Mouse (Mus musculus): Measurements from ENCODE around the gene Pigm. TPM values are rescaled to one million over a fixed set of nuclear protein-coding genes. Genes with fewer than 3 reads are reported as not detected.

Gene Pigm
- polyA plus RNA-seq, 1 experiment = 12.9 TPM

DNA sequence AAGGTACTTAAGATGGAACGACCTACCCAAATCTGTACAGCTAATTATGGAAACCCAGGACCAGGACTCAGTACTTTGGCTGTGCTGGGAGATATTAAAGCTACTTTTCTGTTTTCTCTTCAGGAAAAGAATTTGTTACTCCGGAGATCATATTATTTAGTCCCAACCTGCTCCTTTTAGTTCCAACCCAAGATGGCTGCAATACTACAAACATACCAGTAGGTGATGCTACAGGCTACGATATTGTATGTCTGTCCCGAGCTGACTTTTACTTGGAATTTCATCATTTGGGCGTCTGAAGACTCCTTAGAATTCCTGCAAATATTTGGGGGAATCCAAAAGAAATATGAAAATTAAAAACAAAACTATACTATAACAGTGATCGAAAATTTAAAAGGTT lies 32.6 kb downstream of the Pigm start:
- peak overlapping the region; percentile 94 for H3K27ac ChIP-seq (ENCODE audit: insufficient read depth, low read length)
- no peak overlapping the region for H3K4me3 ChIP-seq (ENCODE audit: insufficient read depth, low read length)
- no peak for TF ChIP-seq CTCF (IDR thresholded peaks at IDR 0.05; ENCODE audit: borderline replicate concordance, insufficient read depth, low read length)
- TF ChIP-seq POLR2A (IDR thresholded peaks at IDR 0.05; ENCODE audit: low read depth, low read length) = no peak
- H3K4me1 ChIP-seq (ENCODE audit: control insufficient read depth, insufficient read depth, low read length) = peaks cover 6% of the 10 kb centered on the region; the same call in 1 of the 2 replicates

DNA sequence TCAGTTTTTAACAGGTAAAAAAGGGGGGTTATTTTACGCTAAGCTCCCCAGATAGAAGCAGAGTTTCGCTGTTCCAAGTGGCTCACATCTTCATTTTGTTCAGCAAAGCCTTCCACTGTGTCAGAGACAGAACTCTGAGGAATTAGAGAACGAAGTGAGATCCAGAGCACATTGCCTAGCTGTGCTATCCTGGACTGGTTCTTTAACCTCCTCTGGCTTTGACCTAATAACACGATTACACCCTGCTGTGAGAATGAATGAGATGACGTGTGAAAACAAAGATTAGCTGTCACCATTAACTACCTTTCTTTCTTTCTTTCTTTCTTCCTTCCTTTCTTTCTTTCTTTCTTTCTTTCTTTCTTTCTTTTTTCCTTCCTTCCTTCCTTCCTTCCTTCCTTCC lies 33.1 kb downstream of the Pigm start:
- TF ChIP-seq POLR2A (IDR thresholded peaks at IDR 0.05; ENCODE audit: low read depth, low read length) (0 out of 2 replicates have a peak, but pooled peaks have one; percentile 24), CTCF (IDR thresholded peaks at IDR 0.05; ENCODE audit: borderline replicate concordance, insufficient read depth, low read length) (no peak)
- Histone ChIP-seq H3K4me3 (ENCODE audit: insufficient read depth, low read length) (no peak overlapping the region; the same call in 1 of the 2 replicates), H3K27ac (ENCODE audit: insufficient read depth, low read length) (peak overlapping the region; percentile 94), H3K4me1 (ENCODE audit: control insufficient read depth, insufficient read depth, low read length) (peaks cover 6% of the 10 kb centered on the region; the same call in 1 of the 2 replicates)

DNA sequence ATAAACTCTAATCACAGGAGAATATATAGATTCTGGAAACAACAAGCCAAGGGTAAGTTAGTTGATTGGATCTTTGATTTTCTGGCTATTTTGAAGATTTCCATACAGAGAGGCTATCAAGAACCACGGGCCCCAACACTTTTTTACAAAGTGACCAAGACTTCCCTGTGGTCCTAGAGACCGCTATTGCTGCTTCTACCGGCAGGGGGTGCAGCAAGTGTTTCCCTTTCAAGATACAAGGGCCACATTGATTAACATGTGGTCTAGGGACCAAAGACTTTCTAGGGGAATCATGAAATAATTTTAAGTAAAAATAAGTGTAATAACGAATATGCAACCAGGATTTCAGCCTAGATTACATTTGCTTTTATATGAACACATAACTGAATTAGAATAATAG lies 34.5 kb downstream of the Pigm start:
- Histone ChIP-seq H3K27ac (ENCODE audit: insufficient read depth, low read length) (peak overlapping the region; percentile 42; the same call in 1 of the 2 replicates), H3K4me1 (ENCODE audit: control insufficient read depth, insufficient read depth, low read length) (peaks cover 6% of the 10 kb centered on the region; the same call in 1 of the 2 replicates), H3K4me3 (ENCODE audit: insufficient read depth, low read length) (no peak overlapping the region)
- TF ChIP-seq CTCF (IDR thresholded peaks at IDR 0.05; ENCODE audit: borderline replicate concordance, insufficient read depth, low read length) (no peak; the same call in 1 of the 2 replicates), POLR2A (IDR thresholded peaks at IDR 0.05; ENCODE audit: low read depth, low read length) (no peak)

DNA sequence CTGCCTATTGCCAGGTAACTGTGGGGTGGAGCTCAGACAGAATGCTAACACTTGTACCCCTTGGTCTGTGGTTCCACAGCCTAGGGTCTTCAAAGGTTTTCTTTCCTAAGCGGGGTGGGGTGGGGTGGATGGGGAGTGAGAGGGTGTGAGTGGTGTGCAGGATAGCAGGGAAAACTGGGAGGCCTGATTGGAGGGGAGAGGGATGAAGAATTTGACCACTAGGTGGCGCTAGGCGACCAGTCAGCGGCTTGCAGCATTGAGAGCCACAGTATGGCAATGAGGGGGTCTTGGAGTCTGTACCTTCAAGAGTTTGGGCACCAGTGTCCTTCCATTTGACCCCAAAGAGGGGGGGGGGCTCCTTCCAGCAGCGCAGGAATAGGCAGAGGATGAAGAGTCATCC lies 35.9 kb downstream of the Pigm start:
- peak; percentile 95 for TF ChIP-seq CTCF (IDR thresholded peaks at IDR 0.05; ENCODE audit: borderline replicate concordance, insufficient read depth, low read length)
- no peak for TF ChIP-seq POLR2A (IDR thresholded peaks at IDR 0.05; ENCODE audit: low read depth, low read length)
- H3K27ac ChIP-seq (ENCODE audit: insufficient read depth, low read length) = no peak overlapping the region

DNA sequence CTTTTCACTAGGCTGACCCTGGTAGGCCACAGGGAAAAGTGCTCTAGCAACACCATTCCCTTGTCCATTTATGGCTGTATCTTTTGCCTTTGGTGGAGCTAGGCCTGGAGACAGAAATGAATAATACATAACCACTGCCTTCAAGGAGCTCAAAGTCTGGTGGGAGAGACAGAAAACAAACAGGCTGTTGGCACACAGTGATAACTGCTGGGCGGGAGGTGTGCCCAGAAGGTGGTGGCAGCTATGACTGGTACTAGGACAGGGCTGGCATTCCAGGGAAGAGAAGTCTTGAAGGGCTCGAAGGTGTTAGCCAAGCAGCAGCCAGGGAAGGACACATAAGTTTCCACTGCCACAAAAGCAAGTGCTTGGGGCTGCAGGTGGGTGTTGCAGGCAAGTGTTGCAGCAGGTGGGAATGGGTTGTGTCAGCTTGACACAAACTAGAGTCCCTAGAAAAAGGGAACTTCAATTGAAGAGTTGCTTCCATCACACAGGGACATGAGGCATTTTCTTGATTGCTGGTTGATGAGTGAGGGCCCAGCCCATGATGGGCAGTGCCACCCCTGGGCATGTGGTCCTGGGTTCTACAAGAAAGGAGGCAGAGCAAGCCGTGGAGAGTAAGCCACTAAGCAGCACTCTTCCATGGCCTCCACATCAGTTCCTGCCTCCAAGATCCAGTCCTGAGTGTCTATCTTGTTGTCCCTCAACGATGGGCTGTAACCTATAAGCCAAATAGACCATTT lies 37.3 kb downstream of the Pigm start:
- no peak overlapping the region for H3K4me3 ChIP-seq (ENCODE audit: insufficient read depth, low read length)
- H3K27ac ChIP-seq (ENCODE audit: insufficient read depth, low read length) = no peak overlapping the region
- TF ChIP-seq POLR2A (IDR thresholded peaks at IDR 0.05; ENCODE audit: low read depth, low read length) (no peak), CTCF (IDR thresholded peaks at IDR 0.05; ENCODE audit: borderline replicate concordance, insufficient read depth, low read length) (no peak)
- H3K4me1 ChIP-seq (ENCODE audit: control insufficient read depth, insufficient read depth, low read length) = peaks cover 6% of the 10 kb centered on the region; the same call in 1 of the 2 replicates

More for the DNA sequence above, 35.9 kb downstream of the Pigm start:
- Histone ChIP-seq H3K4me3 (ENCODE audit: insufficient read depth, low read length) (no peak overlapping the region), H3K4me1 (ENCODE audit: control insufficient read depth, insufficient read depth, low read length) (peaks cover 6% of the 10 kb centered on the region; the same call in 1 of the 2 replicates)

DNA sequence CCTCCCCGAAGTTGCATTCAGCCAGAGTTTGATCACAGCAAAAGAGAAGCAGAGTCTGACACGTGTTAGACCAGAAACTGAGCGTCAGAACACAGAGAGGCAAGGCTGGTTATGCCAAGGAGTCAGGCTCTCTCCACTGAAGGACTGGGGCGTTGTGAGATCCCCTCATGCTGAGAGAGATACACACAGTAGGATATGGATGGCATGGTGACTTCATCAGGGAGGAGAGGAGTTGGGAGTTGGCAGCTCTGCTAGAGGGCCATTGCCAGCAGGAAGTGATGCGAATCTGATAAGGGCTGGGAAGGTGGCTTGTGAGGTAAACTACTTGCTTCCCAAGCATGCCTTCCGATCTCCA lies 37.9 kb downstream of the Pigm start:
- no peak overlapping the region for H3K4me3 ChIP-seq (ENCODE audit: insufficient read depth, low read length)
- H3K27ac ChIP-seq (ENCODE audit: insufficient read depth, low read length) = no peak overlapping the region
- peaks cover 6% of the 10 kb centered on the region; the same call in 1 of the 2 replicates for H3K4me1 ChIP-seq (ENCODE audit: control insufficient read depth, insufficient read depth, low read length)
- no peak for TF ChIP-seq POLR2A (IDR thresholded peaks at IDR 0.05; ENCODE audit: low read depth, low read length)
- TF ChIP-seq CTCF (IDR thresholded peaks at IDR 0.05; ENCODE audit: borderline replicate concordance, insufficient read depth, low read length) = no peak

DNA sequence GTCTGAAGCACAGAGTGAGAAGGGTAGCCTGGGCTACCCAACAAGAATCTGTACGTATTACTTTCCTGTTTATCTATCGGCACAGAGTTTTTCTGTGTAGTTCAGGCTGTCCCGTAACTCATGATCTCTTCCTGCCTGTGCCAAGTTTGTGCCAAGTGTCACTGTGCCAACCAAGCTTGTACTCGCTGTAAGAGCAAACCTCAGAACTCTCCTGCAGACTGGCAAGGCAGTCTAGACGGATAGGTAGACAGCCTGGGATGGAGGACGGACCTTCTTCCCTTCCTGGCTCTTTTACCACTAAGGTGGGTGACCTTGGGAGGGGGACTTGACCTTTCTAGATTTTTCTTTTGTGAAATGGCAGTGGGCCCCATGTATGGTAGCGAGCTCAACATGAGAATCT lies 38.7 kb downstream of the Pigm start:
- H3K4me1 ChIP-seq (ENCODE audit: control insufficient read depth, insufficient read depth, low read length) = peaks cover 4% of the 10 kb centered on the region; the same call in 1 of the 2 replicates
- TF ChIP-seq POLR2A (IDR thresholded peaks at IDR 0.05; ENCODE audit: low read depth, low read length) (no peak), CTCF (IDR thresholded peaks at IDR 0.05; ENCODE audit: borderline replicate concordance, insufficient read depth, low read length) (no peak)

DNA sequence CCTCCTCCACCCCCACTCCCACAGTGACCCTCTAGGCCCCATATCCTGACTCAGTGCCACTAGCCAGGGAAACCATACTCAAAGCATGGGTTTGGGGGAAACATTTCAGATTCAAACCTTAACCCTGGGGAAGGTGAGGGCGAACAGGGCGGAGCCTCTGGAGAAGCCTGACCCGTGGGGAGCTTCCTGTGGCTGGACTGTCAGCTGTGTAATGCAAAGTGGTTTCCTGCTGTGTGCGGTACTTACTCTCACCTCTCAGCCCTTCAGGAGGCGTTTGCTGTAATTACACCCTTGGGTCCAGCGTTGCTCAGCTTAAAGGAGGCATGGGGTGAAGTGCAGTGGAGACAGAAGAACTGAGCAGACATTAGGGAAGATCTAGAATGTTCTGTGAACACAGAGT lies 41.8 kb downstream of the Pigm start:
- H3K27ac ChIP-seq (ENCODE audit: insufficient read depth, low read length) = no peak overlapping the region
- TF ChIP-seq CTCF (IDR thresholded peaks at IDR 0.05; ENCODE audit: borderline replicate concordance, insufficient read depth, low read length) = no peak
- TF ChIP-seq POLR2A (IDR thresholded peaks at IDR 0.05; ENCODE audit: low read depth, low read length) = no peak

More for the DNA sequence above, 38.7 kb downstream of the Pigm start:
- Histone ChIP-seq H3K4me3 (ENCODE audit: insufficient read depth, low read length) (no peak overlapping the region), H3K27ac (ENCODE audit: insufficient read depth, low read length) (no peak overlapping the region)

DNA sequence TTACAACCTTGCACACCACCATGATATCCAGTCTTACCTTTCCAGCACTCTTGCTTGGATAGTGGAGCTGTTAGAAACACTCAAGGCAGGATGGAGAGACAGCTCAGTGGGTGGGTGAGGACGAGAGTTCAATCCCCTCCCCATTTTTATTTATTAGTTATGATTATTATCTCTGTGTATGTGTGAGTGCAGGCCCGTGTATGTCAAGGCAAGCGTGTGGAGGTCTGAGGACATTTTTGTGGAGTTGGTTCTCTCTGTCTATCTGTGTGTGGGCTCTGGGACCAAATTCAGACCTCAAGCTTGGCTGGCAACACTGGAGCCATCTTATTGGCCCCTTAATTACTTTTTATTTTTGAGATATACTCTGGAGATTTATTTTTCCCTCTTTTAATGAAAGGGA lies 42.3 kb downstream of the Pigm start:
- H3K4me1 ChIP-seq (ENCODE audit: control insufficient read depth, insufficient read depth, low read length) = peaks cover under 1% of the 10 kb centered on the region; the same call in 1 of the 2 replicates
- TF ChIP-seq CTCF (IDR thresholded peaks at IDR 0.05; ENCODE audit: borderline replicate concordance, insufficient read depth, low read length) (no peak), POLR2A (IDR thresholded peaks at IDR 0.05; ENCODE audit: low read depth, low read length) (no peak)
- H3K4me3 ChIP-seq (ENCODE audit: insufficient read depth, low read length) = no peak overlapping the region
- H3K27ac ChIP-seq (ENCODE audit: insufficient read depth, low read length) = no peak overlapping the region

More for the DNA sequence above, 41.8 kb downstream of the Pigm start:
- no peaks in the 10 kb centered on the region for H3K4me1 ChIP-seq (ENCODE audit: control insufficient read depth, insufficient read depth, low read length)
- H3K4me3 ChIP-seq (ENCODE audit: insufficient read depth, low read length) = no peak overlapping the region

DNA sequence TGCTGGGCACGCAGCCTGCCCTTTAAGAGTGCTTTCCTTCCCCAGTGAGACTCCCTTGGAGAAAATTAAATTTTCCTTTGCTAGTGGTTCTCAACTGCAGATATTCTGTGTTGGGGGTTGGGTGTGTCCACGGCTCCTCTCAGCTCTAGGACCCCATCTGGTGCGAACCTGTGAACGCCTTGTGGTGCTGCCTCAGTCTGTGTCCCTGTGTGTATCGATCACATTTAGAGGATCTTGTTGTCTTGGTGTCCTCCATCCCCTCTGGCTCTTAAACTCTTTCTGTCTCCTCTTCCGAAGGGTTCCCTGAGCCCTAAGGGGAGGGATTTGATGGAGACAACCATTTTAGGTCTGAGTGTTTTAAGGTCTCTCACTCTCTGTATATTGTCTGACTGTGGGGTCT lies 43.8 kb downstream of the Pigm start:
- peaks cover 4% of the 10 kb centered on the region; the same call in 1 of the 2 replicates for H3K4me1 ChIP-seq (ENCODE audit: control insufficient read depth, insufficient read depth, low read length)
- TF ChIP-seq CTCF (IDR thresholded peaks at IDR 0.05; ENCODE audit: borderline replicate concordance, insufficient read depth, low read length) (no peak), POLR2A (IDR thresholded peaks at IDR 0.05; ENCODE audit: low read depth, low read length) (no peak)
- no peak overlapping the region for H3K27ac ChIP-seq (ENCODE audit: insufficient read depth, low read length)
- no peak overlapping the region for H3K4me3 ChIP-seq (ENCODE audit: insufficient read depth, low read length)
